Mouse (Mus musculus): ENCODE results near the gene Inpp5d.

DNA sequence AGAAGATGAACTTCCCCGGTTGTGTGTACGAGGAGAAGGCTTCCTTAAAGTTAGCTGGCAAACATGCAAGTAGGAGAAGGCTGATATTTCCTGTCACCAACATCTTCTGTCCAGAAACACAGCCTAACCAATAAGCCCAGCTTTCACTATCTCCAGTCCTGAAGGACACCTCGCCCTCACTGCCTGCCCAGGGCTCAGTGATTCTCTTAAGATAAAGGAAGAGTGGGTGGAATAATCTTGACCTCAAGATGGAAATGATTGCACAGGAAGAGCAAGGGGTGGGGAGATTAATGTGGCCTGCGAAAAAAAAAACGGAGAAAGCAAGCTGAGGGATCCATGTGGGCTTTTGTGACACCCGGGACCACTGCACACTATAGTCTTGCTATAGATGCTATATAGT lies 25.6 kb downstream of the Inpp5d start:
- TF ChIP-seq POLR2A (IDR thresholded peaks at IDR 0.05; ENCODE audit: borderline replicate concordance, extremely low read depth, low read depth, low read length) (no peak), CTCF (IDR thresholded peaks at IDR 0.05; ENCODE audit: insufficient read depth, low read length) (no peak)
